Mouse (Mus musculus) neural tube, embryonic 14.5 days (tissue): Measurements from ENCODE around the gene Myo5a. TPM values are rescaled to one million over a fixed set of nuclear protein-coding genes. Genes with fewer than 3 reads are reported as not detected.

Experiments used
- ATAC-seq: fragments of 200-750 bp; cut with Nextera tagmentation; 2 replicates; pipeline ENCODE4 v1.8.0; 2017; ENCODE audit warnings: low read depth, mild to moderate bottlenecking, moderate TSS enrichment, moderate library complexity
- H3K27ac ChIP-seq: fragments of 300-500 bp; sonication (generic); 2 replicates; pipeline ENCODE4 v1.5.1; 2014; ENCODE audit warnings: low read depth, mild to moderate bottlenecking, control low read depth, low read length, moderate library complexity, mixed read lengths
- H3K27me3 ChIP-seq: fragments of 300-500 bp; sonication (generic); 2 replicates; pipeline ENCODE4 v1.6.1; 2014; ENCODE audit warnings: low read length; ENCODE audit not compliant: control insufficient read depth, insufficient read depth
- H3K36me3 ChIP-seq: fragments of 300-500 bp; sonication (generic); 2 replicates; pipeline ENCODE4 v1.6.1; 2014; ENCODE audit warnings: low read length, mixed read lengths; ENCODE audit not compliant: control insufficient read depth, insufficient read depth
- H3K4me1 ChIP-seq: fragments of 300-500 bp; sonication (generic); 2 replicates; pipeline ENCODE4 v1.6.1; 2014; ENCODE audit warnings: low read length; ENCODE audit not compliant: control insufficient read depth, insufficient read depth
- H3K4me2 ChIP-seq: fragments of 300-500 bp; sonication (generic); 2 replicates; pipeline ENCODE4 v1.6.1; 2014; ENCODE audit warnings: mild to moderate bottlenecking, low read depth, low read length, control low read depth
- H3K4me3 ChIP-seq: fragments of 300-500 bp; sonication (generic); 2 replicates; pipeline ENCODE4 v1.5.1; 2014; ENCODE audit warnings: low read depth, low read length, control low read depth, mixed read lengths
- H3K9ac ChIP-seq: fragments of 300-500 bp; sonication (generic); replicated peaks from 2 replicates; pipeline ENCODE4 v1.6.1; 2014; ENCODE audit warnings: low read depth, mild to moderate bottlenecking, control low read depth, low read length, mixed read lengths
- H3K9me3 ChIP-seq: fragments of 300-500 bp; sonication (generic); 2 replicates; pipeline ENCODE4 v1.6.1; 2016; ENCODE audit warnings: low read length; ENCODE audit not compliant: control insufficient read depth
- WGBS: fragments of 180-500 bp; shearing (Covaris S2); extraction: QIAGEN DNeasy Blood & Tissue Kit; methylation state at CpG from one replicate; pipeline ENCODE4 v1.1.7; 2014; 5-methylcytosine and 5-hydroxymethylcytosine counted together
- polyA plus RNA-seq: library from polyadenylated mRNA; unstranded; fragments of >200 nt; fragmentation: Nextera tagmentation; extraction: Ambion mirVana; gene quantifications from 2 replicates; pipeline ENCODE4 v1.2.1, GENCODE M21; 2014

Gene Myo5a
- polyA plus RNA-seq, 1 experiment from 2014 or later, result 60.0 TPM

- under 1% methylated on average over 65 of the region's 73 CpGs for WGBS
- peak; percentile 98 for ATAC-seq
- Histone ChIP-seq H3K27ac (peak within 1 kb of the TSS; percentile 69), H3K27me3 (no peaks in the 10 kb centered on the region), H3K4me2 (peak within 1 kb of the TSS; percentile 70), H3K9ac (peak within 1 kb of the TSS; percentile 93), H3K4me3 (peak within 1 kb of the TSS; percentile 88), H3K4me1 (peaks cover 11% of the 10 kb centered on the region), H3K9me3 (no peaks in the 10 kb centered on the region), H3K36me3 (no peaks in the 10 kb centered on the region)
These were observed 33.1 kb upstream of the Myo5a start, which contains the start of gene Arpp19 for GRCm38 (mm10) chr9:75037451-75038356. Gene Arpp19, plus strand, starts transcription at chr9:75037614.

GRCm38 (mm10) chr9:75038357-75038688 lies 32.5 kb upstream of the Myo5a start:
- 1% methylated on average over 10 of the region's 10 CpGs for WGBS
- no peak overlapping the region for H3K27ac ChIP-seq
- ATAC-seq, result no peak

GRCm38 (mm10) chr9:75040566-75040965 lies 30.2 kb upstream of the Myo5a start:
- Histone ChIP-seq H3K9ac (no peak overlapping the region), H3K4me2 (no peak overlapping the region), H3K4me1 (peaks cover 11% of the 10 kb centered on the region), H3K4me3 (no peak overlapping the region), H3K27me3 (no peaks in the 10 kb centered on the region), H3K27ac (no peak overlapping the region), H3K9me3 (no peaks in the 10 kb centered on the region), H3K36me3 (peaks cover 2% of the 10 kb centered on the region; the same call in 1 of the 2 replicates)
- 96% methylated on average over 2 of the region's 2 CpGs for WGBS
- ATAC-seq, result no peak

More at GRCm38 (mm10) chr9:75038357-75038688, 32.5 kb upstream of the Myo5a start:
- H3K9ac ChIP-seq, result peak overlapping the region; percentile 93
- no peaks in the 10 kb centered on the region for H3K27me3 ChIP-seq
- no peaks in the 10 kb centered on the region for H3K9me3 ChIP-seq
- H3K4me1 ChIP-seq, result peaks cover 11% of the 10 kb centered on the region
- H3K4me2 ChIP-seq, result peak overlapping the region; percentile 70
- no peaks in the 10 kb centered on the region for H3K36me3 ChIP-seq
- peak overlapping the region; percentile 88 for H3K4me3 ChIP-seq

- Histone ChIP-seq H3K9ac (no peak overlapping the region), H3K4me1 (peaks cover 11% of the 10 kb centered on the region), H3K4me3 (no peak overlapping the region), H3K27ac (no peak overlapping the region), H3K9me3 (no peaks in the 10 kb centered on the region), H3K4me2 (no peak overlapping the region), H3K27me3 (no peaks in the 10 kb centered on the region), H3K36me3 (peaks cover 8% of the 10 kb centered on the region; the same call in 1 of the 2 replicates)
- 93% methylated on average over 2 of the region's 2 CpGs for WGBS
- no peak for ATAC-seq
These were observed 28.8 kb upstream of the Myo5a start for GRCm38 (mm10) chr9:75041840-75042525.

GRCm38 (mm10) chr9:75043191-75043590 lies 27.6 kb upstream of the Myo5a start:
- Histone ChIP-seq H3K9me3 (no peaks in the 10 kb centered on the region), H3K4me3 (no peak overlapping the region), H3K4me2 (no peak overlapping the region), H3K9ac (no peak overlapping the region), H3K27me3 (no peaks in the 10 kb centered on the region), H3K4me1 (peaks cover 11% of the 10 kb centered on the region), H3K36me3 (peaks cover 8% of the 10 kb centered on the region; the same call in 1 of the 2 replicates), H3K27ac (no peak overlapping the region)
- ATAC-seq, result no peak
- 96% methylated on average over 2 of the region's 2 CpGs for WGBS

- no peak overlapping the region for H3K9ac ChIP-seq
- no peaks in the 10 kb centered on the region for H3K4me1 ChIP-seq
- H3K4me2 ChIP-seq, result no peak overlapping the region
- H3K27me3 ChIP-seq, result no peaks in the 10 kb centered on the region
- no peak overlapping the region for H3K27ac ChIP-seq
- no peaks in the 10 kb centered on the region for H3K9me3 ChIP-seq
- no peak overlapping the region for H3K4me3 ChIP-seq
- peaks cover 8% of the 10 kb centered on the region; the same call in 1 of the 2 replicates for H3K36me3 ChIP-seq
- no peak for ATAC-seq
These were observed 23.7 kb upstream of the Myo5a start for GRCm38 (mm10) chr9:75047079-75047478.

- no peak overlapping the region for H3K4me3 ChIP-seq
- H3K27ac ChIP-seq, result no peak overlapping the region
- no peaks in the 10 kb centered on the region for H3K4me1 ChIP-seq
- peaks cover 8% of the 10 kb centered on the region; the same call in 1 of the 2 replicates for H3K36me3 ChIP-seq
- no peak overlapping the region for H3K9ac ChIP-seq
- ATAC-seq, result no peak
- H3K27me3 ChIP-seq, result no peaks in the 10 kb centered on the region
- 79% methylated on average over 3 of the region's 3 CpGs for WGBS
- no peaks in the 10 kb centered on the region for H3K9me3 ChIP-seq
- no peak overlapping the region for H3K4me2 ChIP-seq
These were observed 21.7 kb upstream of the Myo5a start for GRCm38 (mm10) chr9:75049100-75049499.

- H3K9me3 ChIP-seq, result no peaks in the 10 kb centered on the region
- no peak overlapping the region for H3K4me3 ChIP-seq
- 32% methylated on average over 3 of the region's 3 CpGs for WGBS
- peaks cover 8% of the 10 kb centered on the region; the same call in 1 of the 2 replicates for H3K36me3 ChIP-seq
- H3K27me3 ChIP-seq, result no peaks in the 10 kb centered on the region
- no peak overlapping the region for H3K4me2 ChIP-seq
- H3K9ac ChIP-seq, result no peak overlapping the region
- H3K27ac ChIP-seq, result no peak overlapping the region
- H3K4me1 ChIP-seq, result no peaks in the 10 kb centered on the region
- peak; percentile 68; the same call in 1 of the 2 replicates for ATAC-seq
These were observed 20.8 kb upstream of the Myo5a start for GRCm38 (mm10) chr9:75050003-75050402.

GRCm38 (mm10) chr9:75051841-75052240 lies 19.0 kb upstream of the Myo5a start:
- Histone ChIP-seq H3K9me3 (no peaks in the 10 kb centered on the region), H3K4me2 (no peak overlapping the region), H3K4me1 (no peaks in the 10 kb centered on the region), H3K36me3 (peaks cover 4% of the 10 kb centered on the region; the same call in 1 of the 2 replicates), H3K4me3 (no peak overlapping the region), H3K27me3 (no peaks in the 10 kb centered on the region), H3K9ac (no peak overlapping the region), H3K27ac (no peak overlapping the region)
- 89% methylated on average over 4 of the region's 4 CpGs for WGBS
- no peak for ATAC-seq
